15 mouse cellular contexts compared by ENCODE assay signal in the genomic region with DNA sequence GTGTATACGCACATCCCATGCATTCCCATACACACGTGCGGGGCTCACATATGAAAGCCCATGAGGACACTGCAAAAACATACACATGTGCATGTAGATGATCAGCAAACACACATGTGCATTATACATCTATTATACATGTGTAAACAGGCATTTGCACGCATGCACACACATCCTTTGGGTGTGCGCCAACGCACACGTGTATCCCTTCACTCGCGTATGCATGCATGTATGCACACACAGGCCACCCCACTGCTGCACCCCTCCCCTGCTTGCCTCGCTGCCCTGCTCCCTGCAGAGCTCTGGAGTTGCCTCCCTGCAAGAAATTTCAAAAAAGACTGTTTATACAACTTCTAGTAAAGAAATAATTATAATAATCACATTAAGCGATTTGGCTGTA. TPM values are rescaled to one million over a fixed set of nuclear protein-coding genes. Genes with fewer than 3 reads are reported as not detected.
DNase-seq lines count a peak whose midpoint lies in the region; ATAC-seq and TF ChIP-seq lines count a peak whose summit lies in the region.
"Had no signal": no experiment of that assay in that cellular context is flagged by ENCODE, and none has a peak within 500 bp of the region (broad histone marks: within the 10 kb centered on the region; RNA-seq: fewer than 3 reads in every experiment).

No protein-coding gene starts in this region.

- peaks cover 48% of the 10 kb centered on the region for H3K4me1 ChIP-seq in heart, embryonic 10.5 days
- peaks cover 58% of the 10 kb centered on the region for H3K4me1 ChIP-seq in kidney, embryonic 15.5 days
- H3K4me1 ChIP-seq in embryonic facial prominence, embryonic 11.5 days (ENCODE audit: control insufficient read depth, insufficient read depth, low read length): no peaks in the 10 kb centered on the region; the same call in 1 of the 2 replicates
- peaks cover 59% of the 10 kb centered on the region for H3K4me1 ChIP-seq in limb, embryonic 14.5 days (ENCODE audit: control insufficient read depth, insufficient read depth, low read length)

- H3K9me3 ChIP-seq in heart, embryonic 10.5 days: no peaks in the 10 kb centered on the region
- no peaks in the 10 kb centered on the region for H3K9me3 ChIP-seq in kidney, embryonic 15.5 days (replicated peaks)
- no peaks in the 10 kb centered on the region for H3K9me3 ChIP-seq in embryonic facial prominence, embryonic 11.5 days (replicated peaks; ENCODE audit: control insufficient read depth, low read length)
- H3K9me3 ChIP-seq in limb, embryonic 14.5 days (ENCODE audit: control insufficient read depth, low read length): no peaks in the 10 kb centered on the region

- no peak overlapping the region for H3K9ac ChIP-seq in kidney, embryonic 15.5 days
- H3K9ac ChIP-seq in embryonic facial prominence, embryonic 11.5 days (replicated peaks; ENCODE audit: low read length): no peak overlapping the region
- H3K9ac ChIP-seq in limb, embryonic 14.5 days (ENCODE audit: low read depth, low read length, severe bottlenecking): no peak overlapping the region
- H3K9ac ChIP-seq: liver, embryonic 14.5 days had no signal

- H3K27ac ChIP-seq in heart, embryonic 10.5 days: peak overlapping the region; percentile 24; the same call in 1 of the 2 replicates
- H3K27ac ChIP-seq in kidney, embryonic 15.5 days: peak overlapping the region; percentile 87
- H3K27ac ChIP-seq in embryonic facial prominence, embryonic 11.5 days (replicated peaks; ENCODE audit: low read depth, low read length): peak overlapping the region; percentile 23
- peak overlapping the region; percentile 73 for H3K27ac ChIP-seq in limb, embryonic 14.5 days (replicated peaks; ENCODE audit: low read depth, low read length)
- H3K27ac ChIP-seq: liver, embryonic 14.5 days had no signal

- DNase-seq in heart, embryonic 10.5 days (ENCODE audit: low spot score): no peak
- no peak for DNase-seq in heart, adult 18-20 months
- DNase-seq in kidney, postnatal 10 days: no peak
- DNase-seq in embryonic facial prominence, embryonic 11.5 days (ENCODE audit: low spot score): no peak
- no peak for DNase-seq in limb, embryonic 14.5 days (ENCODE audit: low spot score)
- DNase-seq in left cerebral cortex, adult 9 months (ENCODE audit: low spot score in 2 of 2): no peak
- DNase-seq in adipocyte (ENCODE audit: low spot score): no peak
- DNase-seq: cerebellum, adult 8-10 months; thymus, adult 2 months had no signal

- no peak overlapping the region for H3K4me3 ChIP-seq in heart, embryonic 10.5 days
- H3K4me3 ChIP-seq in kidney, embryonic 15.5 days (replicated peaks): no peak overlapping the region
- no peak overlapping the region for H3K4me3 ChIP-seq in embryonic facial prominence, embryonic 11.5 days (ENCODE audit: low read depth, low read length)
- no peak overlapping the region for H3K4me3 ChIP-seq in limb, embryonic 14.5 days (replicated peaks; ENCODE audit: low read length)

- no peaks in the 10 kb centered on the region for H3K36me3 ChIP-seq in heart, embryonic 10.5 days
- no peaks in the 10 kb centered on the region for H3K36me3 ChIP-seq in kidney, embryonic 15.5 days
- no peaks in the 10 kb centered on the region for H3K36me3 ChIP-seq in embryonic facial prominence, embryonic 11.5 days (replicated peaks; ENCODE audit: control insufficient read depth, insufficient read depth, low read depth, low read length)
- H3K36me3 ChIP-seq in limb, embryonic 14.5 days (ENCODE audit: control insufficient read depth, insufficient read depth, low read length): no peaks in the 10 kb centered on the region

- no peak for TF ChIP-seq POLR2A in limb, embryonic 14.5 days (IDR thresholded peaks at IDR 0.05; ENCODE audit: borderline replicate concordance, extremely low read depth, insufficient read depth, insufficient read length)

- peak; percentile 14; the same call in 1 of the 2 replicates for ATAC-seq in kidney, embryonic 15.5 days (replicated peaks; ENCODE audit: low FRiP score)
- no peak for ATAC-seq in embryonic facial prominence, embryonic 11.5 days (replicated peaks; ENCODE audit: insufficient number of reproducible peaks, low FRiP score, low TSS enrichment, low read depth)
- no peak for ATAC-seq in limb, embryonic 14.5 days (ENCODE audit: low FRiP score, low read depth)
- ATAC-seq: inflammation-experienced regulatory T-cells, adult 6 months had no signal

- H3K4me2 ChIP-seq in kidney, embryonic 15.5 days: 0 out of 2 replicates have a peak overlapping the region, but pooled peaks have one; percentile 15
- H3K4me2 ChIP-seq in embryonic facial prominence, embryonic 11.5 days (ENCODE audit: low read depth, low read length): no peak overlapping the region
- no peak overlapping the region for H3K4me2 ChIP-seq in limb, embryonic 14.5 days (replicated peaks; ENCODE audit: low read depth, low read length, severe bottlenecking)

- H3K27me3 ChIP-seq in heart, embryonic 10.5 days (ENCODE audit: insufficient read depth, poor library complexity, severe bottlenecking): peaks cover 46% of the 10 kb centered on the region
- H3K27me3 ChIP-seq in kidney, embryonic 15.5 days: no peaks in the 10 kb centered on the region
- H3K27me3 ChIP-seq in embryonic facial prominence, embryonic 11.5 days (ENCODE audit: control insufficient read depth, insufficient read depth, low read length): no peaks in the 10 kb centered on the region
- H3K27me3 ChIP-seq in limb, embryonic 14.5 days (ENCODE audit: control insufficient read depth, insufficient read depth, low read length): no peaks in the 10 kb centered on the region

- 91% methylated on average over 11 of the region's 11 CpGs for WGBS in heart, embryonic 10.5 days
- WGBS in kidney, embryonic 15.5 days: 68% methylated on average over 11 of the region's 11 CpGs
- 81% methylated on average over 11 of the region's 11 CpGs for WGBS in embryonic facial prominence, embryonic 11.5 days
- WGBS in limb, embryonic 14.5 days: 71% methylated on average over 11 of the region's 11 CpGs

RNA-seq across cellular contexts. Expression of a gene that starts 24.6 kb away (rescaled TPM):
- polyA plus RNA-seq in heart, embryonic 10.5 days (2016; fragmentation: Nextera tagmentation; extraction: Ambion mirVana): 3.0 and 5.5 TPM in 2 replicates
- total RNA-seq in heart, adult 18-20 months (2021): 1 to 10 TPM; 4.2 to 7.5 TPM
- polyA plus RNA-seq in kidney, embryonic 15.5 days (2015; fragmentation: Nextera tagmentation; extraction: Ambion mirVana): 11.1 and 14.7 TPM in 2 replicates
- 5.3 and 5.6 TPM in 2 replicates for polyA plus RNA-seq in embryonic facial prominence, embryonic 11.5 days (2014; fragmentation: Nextera tagmentation; extraction: Ambion mirVana)
- 52.0 and 65.8 TPM in 2 replicates for polyA plus RNA-seq in limb, embryonic 14.5 days (2012; rRNA removed)
- polyA plus RNA-seq in limb, embryonic 14.5 days (2014; fragmentation: Nextera tagmentation; extraction: Ambion mirVana): 20.6 and 21.8 TPM in 2 replicates
- total RNA-seq: megakaryocyte-erythroid progenitor cell, adult 5-6 weeks had no signal

RNA-seq across cellular contexts. Expression of a gene that starts 42.5 kb away (rescaled TPM):
- 0.14 and 0.30 TPM in 2 replicates for polyA plus RNA-seq in heart, embryonic 10.5 days (2016; fragmentation: Nextera tagmentation; extraction: Ambion mirVana)
- total RNA-seq in heart, adult 18-20 months (2021): under 1 TPM; 0.05 to 0.12 TPM
- 0.19 and 0.25 TPM in 2 replicates for polyA plus RNA-seq in kidney, embryonic 15.5 days (2015; fragmentation: Nextera tagmentation; extraction: Ambion mirVana)
- 0.14 and 0.25 TPM in 2 replicates for polyA plus RNA-seq in embryonic facial prominence, embryonic 11.5 days (2014; fragmentation: Nextera tagmentation; extraction: Ambion mirVana)
- 0.39 and 0.46 TPM in 2 replicates for polyA plus RNA-seq in limb, embryonic 14.5 days (2012; rRNA removed)
- polyA plus RNA-seq in limb, embryonic 14.5 days (2014; fragmentation: Nextera tagmentation; extraction: Ambion mirVana): 0.17 and 0.51 TPM in 2 replicates
- total RNA-seq: granulocyte monocyte progenitor cell, adult 5-6 weeks; megakaryocyte-erythroid progenitor cell, adult 5-6 weeks had no signal
- polyA plus RNA-seq: inflammation-experienced regulatory T-cells, adult 6 months had no signal

RNA-seq across cellular contexts. Expression of a gene that starts 50.3 kb away (rescaled TPM):
- polyA plus RNA-seq in heart, embryonic 10.5 days (2016; fragmentation: Nextera tagmentation; extraction: Ambion mirVana): 0.06 and 0.30 TPM in 2 replicates
- total RNA-seq in heart, adult 18-20 months (2021): under 1 TPM in 1 of 2 experiments, not detected in 1; 0.28 TPM
- polyA plus RNA-seq in kidney, embryonic 15.5 days (2015; fragmentation: Nextera tagmentation; extraction: Ambion mirVana): 1.2 and 1.4 TPM in 2 replicates
- 0.08 and 0.36 TPM in 2 replicates for polyA plus RNA-seq in embryonic facial prominence, embryonic 11.5 days (2014; fragmentation: Nextera tagmentation; extraction: Ambion mirVana)
- polyA plus RNA-seq in limb, embryonic 14.5 days (2012; rRNA removed): 2.9 and 4.2 TPM in 2 replicates
- polyA plus RNA-seq in limb, embryonic 14.5 days (2014; fragmentation: Nextera tagmentation; extraction: Ambion mirVana): 6.9 and 9.0 TPM in 2 replicates
- total RNA-seq: granulocyte monocyte progenitor cell, adult 5-6 weeks; layer of hippocampus, postnatal 25 days; megakaryocyte-erythroid progenitor cell, adult 5-6 weeks had no signal
- polyA plus RNA-seq: inflammation-experienced regulatory T-cells, adult 6 months had no signal

Comparison
In these comparisons a context has a peak if more than half of its experiments do, and no peak if none do; other contexts are left out.
1. H3K27ac ChIP-seq: peak in every context shown above with its lines; median percentile 87 in kidney, embryonic 15.5 days; 73 in limb, embryonic 14.5 days; 24 in heart, embryonic 10.5 days; 23 in embryonic facial prominence, embryonic 11.5 days.